Mouse (Mus musculus): ENCODE measurements at regions not wholly inside any gene's neighbourhood (a gene's known extent, or its start where the extent isn't known, plus 50 kb on each side); places are given as distances from the start of the nearest gene placed in this dataset.

- Histone ChIP-seq H3K9me3 (replicated peaks) (no peaks in the 10 kb centered on the region), H3K4me1 (no peaks in the 10 kb centered on the region), H3K27me3 (ENCODE audit: low read depth, poor library complexity, severe bottlenecking) (no peaks in the 10 kb centered on the region), H3K4me3 (no peak overlapping the region), H3K36me3 (no peaks in the 10 kb centered on the region), H3K27ac (replicated peaks) (no peak overlapping the region)
- 87% methylated on average over 4 of the region's 4 CpGs for WGBS
- no peak for DNase-seq (ENCODE audit: low spot score)
Measured at GRCm38 (mm10) chr14:9146595-9147219, 480.7 kb upstream of the 4930452B06Rik start.

- 90% methylated on average over 1 of the region's 1 CpGs for WGBS
- H3K27ac ChIP-seq (replicated peaks) = no peak overlapping the region
- no peaks in the 10 kb centered on the region for H3K36me3 ChIP-seq
- no peak overlapping the region for H3K4me3 ChIP-seq
- H3K27me3 ChIP-seq (ENCODE audit: low read depth, poor library complexity, severe bottlenecking) = no peaks in the 10 kb centered on the region
- DNase-seq (ENCODE audit: low spot score) = no peak
- no peaks in the 10 kb centered on the region for H3K9me3 ChIP-seq (replicated peaks)
- no peaks in the 10 kb centered on the region for H3K4me1 ChIP-seq
Measured at GRCm38 (mm10) chr14:9105708-9106107, 439.7 kb upstream of the 4930452B06Rik start.

- H3K27ac ChIP-seq (replicated peaks) = no peak overlapping the region
- 89% methylated on average over 5 of the region's 5 CpGs for WGBS
- H3K36me3 ChIP-seq = no peaks in the 10 kb centered on the region
- DNase-seq (ENCODE audit: low spot score) = no peak
- no peaks in the 10 kb centered on the region for H3K9me3 ChIP-seq (replicated peaks)
- no peak overlapping the region for H3K4me3 ChIP-seq
- no peaks in the 10 kb centered on the region for H3K27me3 ChIP-seq (ENCODE audit: low read depth, poor library complexity, severe bottlenecking)
- no peaks in the 10 kb centered on the region for H3K4me1 ChIP-seq
Measured at GRCm38 (mm10) chr14:9089625-9090326, 423.7 kb upstream of the 4930452B06Rik start.

GRCm38 (mm10) chr14:9087103-9087502 lies 421.1 kb upstream of the 4930452B06Rik start:
- no peak overlapping the region for H3K4me3 ChIP-seq
- H3K27ac ChIP-seq (replicated peaks) = no peak overlapping the region
- no peaks in the 10 kb centered on the region for H3K4me1 ChIP-seq
- no peaks in the 10 kb centered on the region for H3K9me3 ChIP-seq (replicated peaks)
- H3K36me3 ChIP-seq = no peaks in the 10 kb centered on the region
- no peaks in the 10 kb centered on the region for H3K27me3 ChIP-seq (ENCODE audit: low read depth, poor library complexity, severe bottlenecking)
- DNase-seq (ENCODE audit: low spot score) = no peak

DNA sequence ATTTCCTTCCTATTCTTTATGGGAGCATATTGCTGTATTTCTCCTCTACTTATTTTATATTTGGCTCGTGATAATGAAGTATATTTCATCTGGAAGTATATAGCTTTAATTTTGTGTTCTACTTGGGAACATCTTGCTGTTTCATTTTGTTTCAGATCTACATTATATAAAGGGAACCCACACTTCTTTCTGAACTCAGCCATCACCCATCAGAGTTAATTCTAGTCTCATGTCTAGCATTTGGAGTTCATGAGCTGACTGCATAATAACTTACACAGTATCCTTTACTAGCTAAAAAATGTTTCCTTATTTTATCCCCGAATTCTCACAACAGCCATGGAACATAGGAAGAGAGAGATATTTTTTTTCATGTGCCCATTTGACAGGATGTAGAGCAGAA lies 413.6 kb upstream of the 4930452B06Rik start:
- Histone ChIP-seq H3K27ac (replicated peaks) (no peak overlapping the region), H3K36me3 (no peaks in the 10 kb centered on the region), H3K4me3 (no peak overlapping the region), H3K4me1 (no peaks in the 10 kb centered on the region), H3K9me3 (replicated peaks) (no peaks in the 10 kb centered on the region), H3K27me3 (ENCODE audit: low read depth, poor library complexity, severe bottlenecking) (no peaks in the 10 kb centered on the region)
- WGBS = 81% methylated on average over 2 of the region's 2 CpGs
- no peak for DNase-seq (ENCODE audit: low spot score)

DNA sequence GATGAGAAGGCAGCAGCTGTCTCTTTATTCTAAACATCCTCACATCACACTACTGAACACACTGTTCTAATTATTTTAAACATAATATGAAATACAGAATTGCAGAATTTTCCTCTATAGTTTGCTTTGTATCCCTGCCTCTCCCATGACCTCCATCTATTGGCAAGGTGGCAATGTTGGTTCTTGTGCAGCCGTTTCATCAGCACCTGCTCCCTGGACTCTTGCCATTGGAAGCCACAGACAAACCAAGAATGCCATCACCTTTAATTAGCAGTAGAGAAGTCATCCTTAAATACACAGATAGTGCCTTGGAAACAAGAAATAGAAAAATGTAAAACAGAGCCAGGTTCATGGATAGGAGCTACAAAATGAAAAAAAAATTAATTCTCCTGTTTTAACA lies 413.0 kb upstream of the 4930452B06Rik start:
- DNase-seq (ENCODE audit: low spot score) = no peak
- H3K27me3 ChIP-seq (ENCODE audit: low read depth, poor library complexity, severe bottlenecking) = no peaks in the 10 kb centered on the region
- H3K9me3 ChIP-seq (replicated peaks) = no peaks in the 10 kb centered on the region
- H3K4me3 ChIP-seq = no peak overlapping the region
- no peaks in the 10 kb centered on the region for H3K36me3 ChIP-seq
- no peaks in the 10 kb centered on the region for H3K4me1 ChIP-seq
- no peak overlapping the region for H3K27ac ChIP-seq (replicated peaks)
- WGBS = 83% methylated on average over 1 of the region's 1 CpGs

DNA sequence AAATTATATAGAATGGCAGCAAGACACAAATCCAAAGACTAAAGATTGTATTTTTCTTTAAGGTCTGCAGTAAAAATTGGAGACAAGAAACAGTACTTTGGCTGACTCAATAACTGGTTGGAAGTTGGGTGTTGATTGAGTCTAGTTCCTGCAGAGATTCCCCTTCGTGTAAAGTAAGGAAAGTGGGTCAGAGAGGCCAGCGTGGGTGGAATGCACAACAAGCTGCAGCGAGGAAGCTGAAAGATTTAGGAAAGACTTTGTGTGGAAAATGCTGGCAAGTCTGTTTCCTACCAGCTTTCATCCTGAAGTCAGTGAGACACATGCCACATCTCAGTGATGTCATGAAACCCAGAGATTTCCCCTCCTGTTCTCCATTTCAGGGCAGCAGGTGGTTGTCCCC lies 405.1 kb upstream of the 4930452B06Rik start:
- no peak overlapping the region for H3K4me3 ChIP-seq
- WGBS = 87% methylated on average over 3 of the region's 3 CpGs
- no peak overlapping the region for H3K27ac ChIP-seq (replicated peaks)
- no peaks in the 10 kb centered on the region for H3K4me1 ChIP-seq
- no peak for DNase-seq (ENCODE audit: low spot score)
- no peaks in the 10 kb centered on the region for H3K9me3 ChIP-seq (replicated peaks)
- H3K36me3 ChIP-seq = no peaks in the 10 kb centered on the region
- H3K27me3 ChIP-seq (ENCODE audit: low read depth, poor library complexity, severe bottlenecking) = no peaks in the 10 kb centered on the region

DNA sequence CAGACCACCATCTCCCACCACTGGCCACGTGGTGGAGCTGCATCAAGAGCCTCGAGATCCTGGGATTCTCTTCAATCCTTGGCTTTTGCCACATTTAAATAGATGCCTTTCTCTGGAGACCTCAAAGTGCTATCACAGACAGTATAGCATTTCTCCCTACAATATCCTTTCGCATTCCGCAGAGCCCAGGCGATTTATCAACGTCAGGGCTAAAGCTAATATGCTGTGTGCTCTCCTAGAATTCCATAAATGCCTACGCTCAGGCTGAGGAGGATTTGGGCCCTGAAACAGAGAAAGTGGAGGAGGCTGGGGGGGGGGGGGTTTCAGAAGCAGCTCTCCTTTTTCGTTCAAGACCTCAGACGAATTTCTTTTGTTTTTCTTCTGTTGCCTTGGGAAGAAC lies 394.0 kb upstream of the 4930452B06Rik start:
- Histone ChIP-seq H3K27ac (replicated peaks) (no peak overlapping the region), H3K9me3 (replicated peaks) (no peaks in the 10 kb centered on the region), H3K36me3 (no peaks in the 10 kb centered on the region), H3K4me3 (no peak overlapping the region), H3K27me3 (ENCODE audit: low read depth, poor library complexity, severe bottlenecking) (no peaks in the 10 kb centered on the region), H3K4me1 (no peaks in the 10 kb centered on the region)
- WGBS = 76% methylated on average over 9 of the region's 9 CpGs
- DNase-seq (ENCODE audit: low spot score) = no peak

GRCm38 (mm10) chr14:9028811-9029210 lies 362.8 kb upstream of the 4930452B06Rik start:
- H3K27me3 ChIP-seq (ENCODE audit: low read depth, poor library complexity, severe bottlenecking) = no peaks in the 10 kb centered on the region
- no peak for DNase-seq (ENCODE audit: low spot score)
- H3K4me3 ChIP-seq = no peak overlapping the region
- H3K4me1 ChIP-seq = no peaks in the 10 kb centered on the region
- H3K27ac ChIP-seq (replicated peaks) = no peak overlapping the region
- 82% methylated on average over 6 of the region's 6 CpGs for WGBS
- no peaks in the 10 kb centered on the region for H3K9me3 ChIP-seq (replicated peaks)
- no peaks in the 10 kb centered on the region for H3K36me3 ChIP-seq

- H3K4me3 ChIP-seq = no peak overlapping the region
- DNase-seq (ENCODE audit: low spot score) = no peak
- 91% methylated on average over 6 of the region's 6 CpGs for WGBS
- H3K9me3 ChIP-seq (replicated peaks) = no peaks in the 10 kb centered on the region
- H3K36me3 ChIP-seq = no peaks in the 10 kb centered on the region
- no peak overlapping the region for H3K27ac ChIP-seq (replicated peaks)
- H3K27me3 ChIP-seq (ENCODE audit: low read depth, poor library complexity, severe bottlenecking) = no peaks in the 10 kb centered on the region
- H3K4me1 ChIP-seq = no peaks in the 10 kb centered on the region
Measured at GRCm38 (mm10) chr14:9015826-9016225, 349.8 kb upstream of the 4930452B06Rik start.

- no peak for DNase-seq (ENCODE audit: low spot score)
- Histone ChIP-seq H3K9me3 (replicated peaks) (no peaks in the 10 kb centered on the region), H3K27ac (replicated peaks) (no peak overlapping the region), H3K4me3 (no peak overlapping the region), H3K27me3 (ENCODE audit: low read depth, poor library complexity, severe bottlenecking) (no peaks in the 10 kb centered on the region), H3K36me3 (no peaks in the 10 kb centered on the region), H3K4me1 (no peaks in the 10 kb centered on the region)
- WGBS = 53% methylated on average over 2 of the region's 2 CpGs
Measured at GRCm38 (mm10) chr14:9003034-9003433, 337.0 kb upstream of the 4930452B06Rik start.

GRCm38 (mm10) chr14:9000408-9001092 lies 334.5 kb upstream of the 4930452B06Rik start:
- DNase-seq (ENCODE audit: low spot score) = no peak
- no peak overlapping the region for H3K4me3 ChIP-seq
- no peak overlapping the region for H3K27ac ChIP-seq (replicated peaks)
- H3K9me3 ChIP-seq (replicated peaks) = no peaks in the 10 kb centered on the region
- H3K27me3 ChIP-seq (ENCODE audit: low read depth, poor library complexity, severe bottlenecking) = no peaks in the 10 kb centered on the region
- no peaks in the 10 kb centered on the region for H3K4me1 ChIP-seq
- 83% methylated on average over 3 of the region's 3 CpGs for WGBS
- no peaks in the 10 kb centered on the region for H3K36me3 ChIP-seq

DNA sequence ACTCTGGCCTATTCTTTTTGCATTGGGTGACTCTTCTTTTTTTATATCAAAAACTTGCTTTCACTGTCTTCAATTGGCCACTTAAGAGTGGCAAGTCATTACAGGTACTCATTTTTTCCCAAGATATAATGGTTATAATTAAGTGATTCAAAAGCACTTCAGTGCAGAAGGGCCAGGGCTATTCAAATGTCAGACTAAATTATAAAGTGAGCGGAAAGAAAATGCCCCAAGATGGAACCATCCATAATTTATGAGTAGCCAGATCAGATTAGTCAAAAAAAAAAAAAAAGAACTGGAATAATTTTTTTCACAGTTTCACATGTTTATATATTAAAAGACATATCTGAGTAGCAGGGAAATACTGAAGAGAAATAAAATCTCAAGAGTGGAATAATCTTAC lies 333.8 kb upstream of the 4930452B06Rik start:
- Histone ChIP-seq H3K27ac (replicated peaks) (no peak overlapping the region), H3K4me1 (no peaks in the 10 kb centered on the region), H3K4me3 (no peak overlapping the region), H3K36me3 (no peaks in the 10 kb centered on the region), H3K27me3 (ENCODE audit: low read depth, poor library complexity, severe bottlenecking) (no peaks in the 10 kb centered on the region), H3K9me3 (replicated peaks) (no peaks in the 10 kb centered on the region)
- DNase-seq (ENCODE audit: low spot score) = no peak
- WGBS = 82% methylated on average over 1 of the region's 1 CpGs
